Mouse (Mus musculus) midbrain, embryonic 15.5 days (tissue): ENCODE results near the gene Tldc2. TPM values are rescaled to one million over a fixed set of nuclear protein-coding genes. Genes with fewer than 3 reads are reported as not detected.
A peak's percentile ranks its signal among the peaks of the same experiment; 100 is the strongest.

Source experiments
- ATAC-seq: fragments of 200-750 bp; cut with Nextera tagmentation; replicated peaks from 2 replicates; pipeline ENCODE4 v1.8.0; 2017; ENCODE audit warnings: moderate TSS enrichment
- H3K27ac ChIP-seq: fragments of 300-500 bp; sonication (generic); 2 replicates; pipeline ENCODE4 v1.5.1; 2015; ENCODE audit warnings: mild to moderate bottlenecking, inconsistent platforms
- H3K27me3 ChIP-seq: fragments of 300-500 bp; sonication (generic); replicated peaks from 2 replicates; pipeline ENCODE4 v1.6.1; 2015; ENCODE audit warnings: inconsistent platforms
- H3K36me3 ChIP-seq: fragments of 300-500 bp; sonication (generic); replicated peaks from 2 replicates; pipeline ENCODE4 v1.6.1; 2015; ENCODE audit warnings: inconsistent platforms
- H3K4me1 ChIP-seq: fragments of 300-500 bp; sonication (generic); 2 replicates; pipeline ENCODE4 v1.6.1; 2015; ENCODE audit warnings: inconsistent platforms
- H3K4me2 ChIP-seq: fragments of 300-500 bp; sonication (generic); 2 replicates; pipeline ENCODE4 v1.6.1; 2015; ENCODE audit warnings: inconsistent platforms, mild to moderate bottlenecking, moderate library complexity
- H3K4me3 ChIP-seq: fragments of 300-500 bp; sonication (generic); 2 replicates; pipeline ENCODE4 v1.5.1; 2015; ENCODE audit warnings: mild to moderate bottlenecking, inconsistent platforms
- H3K9ac ChIP-seq: fragments of 300-500 bp; sonication (generic); 2 replicates; pipeline ENCODE4 v1.6.1; 2015; ENCODE audit warnings: mild to moderate bottlenecking, inconsistent platforms
- H3K9me3 ChIP-seq: fragments of 300-500 bp; sonication (generic); 2 replicates; pipeline ENCODE4 v1.6.1; 2016; ENCODE audit warnings: inconsistent platforms
- WGBS: fragments of 180-500 bp; shearing (Covaris S2); methylation state at CpG from one replicate; pipeline ENCODE4 v1.1.7; 2015; ENCODE audit warnings: mixed read lengths; 5-methylcytosine and 5-hydroxymethylcytosine counted together
- polyA plus RNA-seq: library from polyadenylated mRNA; unstranded; fragments of >200 nt; fragmentation: Nextera tagmentation; extraction: Ambion mirVana; gene quantifications from 2 replicates; pipeline ENCODE4 v1.2.1, GENCODE M21; 2015

Gene Tldc2
- polyA plus RNA-seq, 1 experiment from 2014 or later: not detected

- H3K27me3 ChIP-seq: no peaks in the 10 kb centered on the region
- H3K27ac ChIP-seq: no peak overlapping the region
- H3K4me3 ChIP-seq: no peak overlapping the region
- no peaks in the 10 kb centered on the region for H3K36me3 ChIP-seq
- H3K4me1 ChIP-seq: no peaks in the 10 kb centered on the region
- H3K4me2 ChIP-seq: no peak overlapping the region
- no peak overlapping the region for H3K9ac ChIP-seq
- no peak for ATAC-seq
- 77% methylated on average over 3 of the region's 3 CpGs for WGBS
- H3K9me3 ChIP-seq: no peaks in the 10 kb centered on the region
These were observed 32.2 kb downstream of the Tldc2 start for GRCm38 (mm10) chr2:157119075-157119474.

GRCm38 (mm10) chr2:157121766-157122165, 34.9 kb downstream of the Tldc2 start:
- Histone ChIP-seq H3K4me1 (no peaks in the 10 kb centered on the region), H3K9me3 (no peaks in the 10 kb centered on the region), H3K4me3 (no peak overlapping the region), H3K9ac (no peak overlapping the region), H3K27ac (no peak overlapping the region), H3K36me3 (no peaks in the 10 kb centered on the region), H3K4me2 (no peak overlapping the region), H3K27me3 (no peaks in the 10 kb centered on the region)
- ATAC-seq: no peak
- WGBS: 92% methylated on average over 8 of the region's 8 CpGs

DNA sequence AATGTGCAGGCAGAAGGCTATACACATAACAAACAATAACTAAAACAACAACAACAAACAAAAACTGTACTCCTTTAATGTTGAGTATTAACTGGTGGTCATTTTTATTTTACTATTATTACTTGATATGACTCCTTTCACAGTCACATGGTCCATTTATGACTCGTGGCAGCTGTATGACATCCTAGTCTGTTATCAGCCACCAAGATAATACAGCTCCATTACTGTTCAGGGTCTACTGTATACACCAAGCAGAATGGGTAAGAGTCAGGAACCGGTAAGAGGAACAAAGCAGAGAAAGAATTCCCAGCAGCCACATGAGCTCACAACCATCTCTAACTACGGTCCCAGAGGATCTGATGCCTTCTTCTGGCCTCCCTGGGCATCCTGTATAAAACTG, 38.4 kb downstream of the Tldc2 start:
- H3K27me3 ChIP-seq: no peaks in the 10 kb centered on the region
- H3K9ac ChIP-seq: no peak overlapping the region
- no peaks in the 10 kb centered on the region for H3K4me1 ChIP-seq
- ATAC-seq: no peak
- H3K9me3 ChIP-seq: no peaks in the 10 kb centered on the region
- WGBS: 89% methylated on average over 3 of the region's 3 CpGs
- H3K36me3 ChIP-seq: no peaks in the 10 kb centered on the region
- no peak overlapping the region for H3K4me2 ChIP-seq
- no peak overlapping the region for H3K4me3 ChIP-seq
- H3K27ac ChIP-seq: no peak overlapping the region

DNA sequence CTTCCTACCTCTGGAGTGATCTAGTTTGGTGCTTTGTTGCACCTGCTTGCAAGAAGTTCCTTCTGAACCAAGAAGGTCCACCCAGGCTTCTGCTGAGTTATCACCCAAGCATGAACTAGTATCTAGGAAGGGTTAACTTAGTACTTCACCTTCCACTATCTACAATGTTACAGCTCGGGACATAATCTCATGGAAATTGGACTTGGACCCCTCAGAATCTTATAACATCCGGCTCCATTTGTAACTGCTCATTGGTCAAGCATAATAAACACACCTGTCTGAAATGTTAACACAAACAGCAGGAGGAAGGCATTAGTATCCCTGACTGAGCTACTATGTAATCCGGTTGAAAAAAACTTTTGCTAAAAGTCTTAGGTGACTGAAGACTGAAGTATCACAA, 40.5 kb downstream of the Tldc2 start:
- no peak for ATAC-seq
- Histone ChIP-seq H3K4me2 (no peak overlapping the region), H3K9ac (no peak overlapping the region), H3K9me3 (no peaks in the 10 kb centered on the region), H3K27ac (no peak overlapping the region), H3K27me3 (no peaks in the 10 kb centered on the region), H3K4me3 (no peak overlapping the region), H3K36me3 (no peaks in the 10 kb centered on the region), H3K4me1 (no peaks in the 10 kb centered on the region)
- 86% methylated on average over 3 of the region's 3 CpGs for WGBS

GRCm38 (mm10) chr2:157128072-157128471, 41.2 kb downstream of the Tldc2 start:
- Histone ChIP-seq H3K4me1 (no peaks in the 10 kb centered on the region), H3K27ac (no peak overlapping the region), H3K4me2 (no peak overlapping the region), H3K9me3 (no peaks in the 10 kb centered on the region), H3K9ac (no peak overlapping the region), H3K36me3 (no peaks in the 10 kb centered on the region), H3K4me3 (no peak overlapping the region), H3K27me3 (no peaks in the 10 kb centered on the region)
- ATAC-seq: no peak
- 63% methylated on average over 4 of the region's 4 CpGs for WGBS

GRCm38 (mm10) chr2:157129096-157129495, 42.2 kb downstream of the Tldc2 start:
- H3K36me3 ChIP-seq: no peaks in the 10 kb centered on the region

GRCm38 (mm10) chr2:157129601-157130164, 42.8 kb downstream of the Tldc2 start:
- Histone ChIP-seq H3K4me2 (no peak overlapping the region), H3K27ac (no peak overlapping the region), H3K9ac (no peak overlapping the region), H3K27me3 (no peaks in the 10 kb centered on the region), H3K9me3 (no peaks in the 10 kb centered on the region), H3K4me1 (peaks cover 9% of the 10 kb centered on the region), H3K36me3 (no peaks in the 10 kb centered on the region), H3K4me3 (no peak overlapping the region)
- WGBS: 85% methylated on average over 11 of the region's 11 CpGs
- ATAC-seq: no peak

More at GRCm38 (mm10) chr2:157129096-157129495, 42.2 kb downstream of the Tldc2 start:
- WGBS: 94% methylated on average over 4 of the region's 4 CpGs
- ATAC-seq: no peak
- peaks cover 4% of the 10 kb centered on the region for H3K4me1 ChIP-seq
- H3K27me3 ChIP-seq: no peaks in the 10 kb centered on the region
- H3K4me3 ChIP-seq: no peak overlapping the region
- no peaks in the 10 kb centered on the region for H3K9me3 ChIP-seq
- H3K4me2 ChIP-seq: no peak overlapping the region
- no peak overlapping the region for H3K9ac ChIP-seq
- no peak overlapping the region for H3K27ac ChIP-seq

DNA sequence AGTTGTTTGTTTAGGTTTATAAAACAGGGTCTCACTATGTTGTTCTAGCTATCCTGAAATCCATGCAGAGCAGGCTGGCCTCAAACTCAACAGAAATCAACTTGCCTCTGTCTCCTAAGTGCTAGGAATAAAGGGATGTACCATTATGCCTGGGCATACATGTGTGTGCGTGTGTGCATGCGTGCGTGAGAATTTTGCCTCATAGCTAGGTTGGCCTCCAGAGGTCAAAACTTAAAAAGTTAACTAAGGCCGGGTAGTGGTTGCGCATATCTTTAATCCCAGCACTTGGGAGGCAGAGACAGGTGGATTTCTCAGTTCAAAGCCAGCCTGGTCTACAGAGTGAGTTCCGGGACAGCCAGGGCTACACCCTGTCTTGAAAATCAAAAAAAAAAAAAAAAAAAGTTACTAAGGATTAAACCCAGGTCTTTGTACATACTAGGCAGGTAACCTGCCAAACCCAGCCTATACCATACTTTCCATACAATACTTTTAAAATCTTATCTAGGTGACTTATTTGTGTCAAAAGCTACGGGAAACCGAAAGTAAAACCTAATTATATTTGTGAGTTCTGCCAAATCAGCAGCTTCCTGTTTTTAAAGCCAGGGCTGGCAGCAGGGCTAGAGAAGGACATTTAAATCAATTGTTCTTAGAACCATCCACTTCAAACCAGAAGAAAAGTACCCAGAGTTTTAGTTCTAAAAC, 44.1 kb downstream of the Tldc2 start:
- Histone ChIP-seq H3K9me3 (no peaks in the 10 kb centered on the region), H3K27me3 (no peaks in the 10 kb centered on the region), H3K4me3 (no peak overlapping the region), H3K4me2 (no peak overlapping the region), H3K9ac (no peak overlapping the region), H3K36me3 (no peaks in the 10 kb centered on the region), H3K27ac (no peak overlapping the region), H3K4me1 (peaks cover 9% of the 10 kb centered on the region)
- no peak for ATAC-seq
- 93% methylated on average over 8 of the region's 8 CpGs for WGBS

GRCm38 (mm10) chr2:157132086-157132485, 45.2 kb downstream of the Tldc2 start:
- no peak overlapping the region for H3K9ac ChIP-seq
- no peak overlapping the region for H3K4me2 ChIP-seq
- H3K9me3 ChIP-seq: no peaks in the 10 kb centered on the region
- H3K4me3 ChIP-seq: no peak overlapping the region
- peaks cover 9% of the 10 kb centered on the region for H3K4me1 ChIP-seq
- 93% methylated on average over 1 of the region's 1 CpGs for WGBS
- ATAC-seq: no peak
- H3K27me3 ChIP-seq: no peaks in the 10 kb centered on the region
- H3K36me3 ChIP-seq: no peaks in the 10 kb centered on the region
- H3K27ac ChIP-seq: no peak overlapping the region

- no peaks in the 10 kb centered on the region for H3K9me3 ChIP-seq
- peaks cover 9% of the 10 kb centered on the region for H3K4me1 ChIP-seq
These were observed 46.1 kb downstream of the Tldc2 start for GRCm38 (mm10) chr2:157132686-157133540.

GRCm38 (mm10) chr2:157133769-157134478, 47.1 kb downstream of the Tldc2 start:
- H3K27ac ChIP-seq: no peak overlapping the region
- no peaks in the 10 kb centered on the region for H3K27me3 ChIP-seq
- no peaks in the 10 kb centered on the region for H3K36me3 ChIP-seq
- H3K4me1 ChIP-seq: peaks cover 9% of the 10 kb centered on the region
- 15% methylated on average over 11 of the region's 11 CpGs for WGBS
- ATAC-seq: no peak
- peak overlapping the region; percentile 54 for H3K9ac ChIP-seq
- no peaks in the 10 kb centered on the region for H3K9me3 ChIP-seq
- peak overlapping the region; percentile 54 for H3K4me3 ChIP-seq
- peak overlapping the region; percentile 78 for H3K4me2 ChIP-seq

More at GRCm38 (mm10) chr2:157132686-157133540, 46.1 kb downstream of the Tldc2 start:
- Histone ChIP-seq H3K36me3 (no peaks in the 10 kb centered on the region), H3K27me3 (no peaks in the 10 kb centered on the region), H3K4me3 (no peak overlapping the region), H3K4me2 (no peak overlapping the region), H3K27ac (no peak overlapping the region), H3K9ac (no peak overlapping the region)
- 88% methylated on average over 3 of the region's 3 CpGs for WGBS
- ATAC-seq: no peak

GRCm38 (mm10) chr2:157134479-157134931, 47.6 kb downstream of the Tldc2 start:
- Histone ChIP-seq H3K4me3 (peak overlapping the region; percentile 54), H3K36me3 (no peaks in the 10 kb centered on the region), H3K27me3 (no peaks in the 10 kb centered on the region), H3K27ac (peak overlapping the region; percentile 63), H3K4me2 (peak overlapping the region; percentile 78), H3K9ac (peak overlapping the region; percentile 54), H3K9me3 (no peaks in the 10 kb centered on the region), H3K4me1 (peaks cover 9% of the 10 kb centered on the region)
- peak; percentile 74 for ATAC-seq
- 0% methylated on average over 25 of the region's 25 CpGs for WGBS
